Mouse (Mus musculus) testis, postnatal 14 days (tissue): ENCODE data around the gene Lsm4.

Source experiments
- DNase-seq: peaks from one replicate; pipeline ENCODE4 v3.0.0; 2021; ENCODE audit warnings: low spot score

Gene Lsm4

DNA sequence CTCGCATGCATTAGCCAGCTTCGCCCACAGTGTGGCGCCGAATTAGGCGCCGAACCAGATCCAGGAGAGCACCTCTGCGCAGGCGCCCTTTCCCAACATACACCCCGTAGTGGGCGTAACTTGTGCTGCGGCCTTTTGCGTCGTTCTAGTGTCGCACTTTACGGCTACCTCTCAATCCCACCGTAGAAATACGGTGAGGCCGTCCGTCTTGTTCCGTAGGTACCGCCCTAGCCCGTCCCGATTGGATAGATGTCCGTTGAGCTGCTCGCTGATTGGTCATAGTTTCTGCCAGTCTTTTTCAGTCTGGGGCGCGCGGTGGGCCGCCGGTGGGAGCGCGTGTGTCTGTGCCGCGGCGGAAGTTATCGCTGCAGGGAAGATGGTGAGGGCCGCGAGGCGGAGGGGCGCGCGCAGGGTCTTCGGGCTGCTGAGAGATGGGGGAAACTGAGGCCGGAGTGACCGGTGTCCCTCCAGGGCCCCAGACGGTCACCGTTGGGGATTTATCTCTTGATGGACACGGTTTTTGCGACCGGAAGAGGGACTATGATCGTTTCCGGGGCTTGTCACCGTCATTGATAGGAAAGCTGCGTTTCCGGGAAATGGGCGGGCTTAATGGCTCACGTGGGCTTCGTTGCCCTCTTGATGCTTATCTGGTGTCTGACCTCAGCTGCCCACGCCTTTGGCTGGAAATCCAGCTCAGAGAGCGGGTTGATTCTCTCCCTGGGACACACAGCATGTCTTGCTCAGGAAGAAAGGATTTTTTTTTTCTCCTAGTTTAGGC lies at the start of gene Lsm4:
Gene Lsm4 (plus strand): TSS at position 170 of the 778 bp plus-strand sequence.
- peak; percentile 98 for DNase-seq

GRCm38 (mm10) chr8:70625104-70625503 lies 47.9 kb upstream of the Lsm4 start:
- no peak for DNase-seq

GRCm38 (mm10) chr8:70627041-70627440 lies 46.0 kb upstream of the Lsm4 start:
- DNase-seq = no peak

DNA sequence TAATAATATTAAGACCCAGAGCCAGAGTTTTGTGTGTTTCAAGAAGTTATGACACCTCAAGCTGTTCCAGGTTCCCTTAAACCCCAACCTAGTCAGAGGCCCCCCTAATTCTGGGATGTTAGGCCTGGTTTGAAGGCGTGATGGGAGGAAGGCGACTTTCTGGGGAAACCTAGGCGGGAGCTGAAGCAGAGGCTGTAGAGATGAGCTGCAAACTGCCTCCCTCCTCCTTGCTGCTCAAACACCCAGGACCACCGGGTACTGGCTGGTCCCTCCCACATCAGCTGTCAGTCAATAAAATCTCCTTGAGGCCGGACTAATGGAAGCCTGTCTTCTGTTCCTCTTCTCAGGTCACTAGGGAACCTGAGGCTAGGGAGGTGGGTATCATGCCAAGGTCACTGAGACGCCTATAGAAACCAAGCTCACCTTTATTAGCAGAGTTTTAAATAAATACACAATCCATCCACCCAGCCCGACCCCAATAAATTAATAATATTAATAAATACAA lies 44.0 kb upstream of the Lsm4 start:
- no peak for DNase-seq

DNA sequence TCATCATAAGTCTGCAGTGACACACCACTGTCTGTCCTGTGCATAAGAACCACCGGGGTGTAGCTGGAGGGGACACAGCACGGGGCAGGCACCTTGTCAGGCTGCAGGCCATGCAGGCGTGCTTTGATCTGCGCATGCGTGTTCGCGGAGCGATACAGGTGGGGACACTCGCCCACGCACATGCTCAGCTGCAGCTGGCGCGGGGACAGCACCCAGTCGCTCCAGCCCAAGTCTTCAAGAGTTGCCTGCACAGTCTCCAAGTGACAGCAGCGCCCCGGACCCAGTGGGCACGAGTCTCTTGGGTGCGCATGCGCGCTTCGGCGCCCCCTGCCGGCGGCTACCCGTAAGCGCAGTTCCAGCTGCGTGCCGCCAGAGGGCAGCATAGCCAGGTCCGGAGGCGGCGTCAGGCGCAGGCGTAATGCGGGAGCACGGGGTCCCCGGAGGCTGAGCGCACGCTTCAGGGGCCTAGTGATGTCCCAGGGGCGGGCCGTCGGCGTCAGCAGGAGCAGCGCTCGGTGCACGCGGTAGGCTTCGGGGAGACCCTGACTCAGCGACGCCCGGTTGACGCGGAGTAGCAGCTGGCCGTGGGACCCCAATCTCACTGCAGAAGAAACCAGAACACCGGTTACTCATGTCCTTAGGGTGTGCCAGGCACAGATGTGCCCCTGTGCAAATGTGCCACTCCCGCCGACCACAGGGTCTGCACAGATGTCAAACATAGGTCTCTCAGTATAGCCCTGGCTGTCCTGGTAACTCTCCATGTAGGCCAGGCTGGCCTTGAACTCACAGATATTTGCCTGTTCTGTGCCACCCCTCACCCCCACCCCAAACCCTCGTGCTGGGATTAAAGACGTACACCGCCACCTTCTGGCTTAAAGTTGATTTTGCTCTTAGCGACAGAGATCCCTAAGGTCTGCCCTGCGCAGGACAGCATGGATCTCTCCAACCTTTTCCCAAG lies 43.2 kb upstream of the Lsm4 start:
- peak; percentile 89 for DNase-seq

- peak; percentile 79 for DNase-seq
Observed at GRCm38 (mm10) chr8:70630532-70631381, 42.3 kb upstream of the Lsm4 start.

- no peak for DNase-seq
Observed at GRCm38 (mm10) chr8:70631436-70631835, 41.6 kb upstream of the Lsm4 start.

DNA sequence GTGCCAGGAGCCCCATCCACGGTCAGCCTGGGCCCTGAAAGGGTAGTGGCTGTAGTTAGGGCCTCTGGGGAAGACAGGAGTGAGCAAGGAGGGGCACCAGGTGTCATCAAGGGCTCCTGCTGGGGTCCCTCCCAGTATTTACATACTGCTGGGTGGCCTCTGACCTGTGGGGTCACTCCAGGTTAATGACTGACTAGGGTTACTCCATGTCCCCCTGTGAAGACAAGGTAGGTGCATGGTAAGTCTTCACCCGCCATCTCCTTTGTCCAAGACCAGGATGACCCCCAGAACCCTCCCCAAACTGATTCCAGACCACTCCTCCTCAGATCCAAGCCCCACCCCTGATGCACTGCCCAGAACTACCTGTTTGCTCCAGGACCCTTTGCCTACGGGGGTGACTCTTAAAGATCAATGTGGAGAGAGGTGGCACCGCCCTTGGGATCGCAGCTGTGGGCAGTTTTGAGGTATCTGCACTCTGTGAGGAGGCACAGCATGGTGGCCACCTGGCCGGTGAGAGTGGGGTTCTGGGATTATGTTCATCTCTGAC lies 40.6 kb upstream of the Lsm4 start, which contains the start of gene Gdf15:
Gene Gdf15 (minus strand): TSS at position 111 of the 547 bp plus-strand sequence.
- DNase-seq = no peak

- no peak for DNase-seq
Observed at GRCm38 (mm10) chr8:70634066-70634465, 39.0 kb upstream of the Lsm4 start.

GRCm38 (mm10) chr8:70635527-70635926 lies 37.5 kb upstream of the Lsm4 start:
- no peak for DNase-seq

DNA sequence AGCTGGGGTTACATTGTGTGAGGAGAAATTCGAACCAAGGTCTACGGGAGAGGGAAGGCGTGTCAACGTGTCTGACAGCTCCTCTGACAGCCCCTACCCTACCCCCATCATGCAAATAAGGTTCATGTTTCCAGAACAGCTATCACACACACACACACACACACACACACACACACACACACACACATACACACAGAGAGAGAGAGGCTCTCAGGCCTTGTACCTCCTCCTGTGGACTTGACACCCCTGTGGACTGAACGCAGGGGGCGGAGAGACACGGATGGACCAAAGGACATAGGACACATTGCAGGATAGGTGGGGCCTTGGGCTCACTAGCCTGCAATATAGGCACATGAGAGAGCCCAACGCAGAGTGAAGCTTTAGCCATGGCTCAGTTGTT lies 36.2 kb upstream of the Lsm4 start:
- DNase-seq = no peak

GRCm38 (mm10) chr8:70638752-70639151 lies 34.3 kb upstream of the Lsm4 start:
- no peak for DNase-seq

- no peak for DNase-seq
Observed at GRCm38 (mm10) chr8:70643019-70643418, 30.0 kb upstream of the Lsm4 start.

GRCm38 (mm10) chr8:70644065-70644464 lies 29.0 kb upstream of the Lsm4 start:
- DNase-seq = no peak

DNA sequence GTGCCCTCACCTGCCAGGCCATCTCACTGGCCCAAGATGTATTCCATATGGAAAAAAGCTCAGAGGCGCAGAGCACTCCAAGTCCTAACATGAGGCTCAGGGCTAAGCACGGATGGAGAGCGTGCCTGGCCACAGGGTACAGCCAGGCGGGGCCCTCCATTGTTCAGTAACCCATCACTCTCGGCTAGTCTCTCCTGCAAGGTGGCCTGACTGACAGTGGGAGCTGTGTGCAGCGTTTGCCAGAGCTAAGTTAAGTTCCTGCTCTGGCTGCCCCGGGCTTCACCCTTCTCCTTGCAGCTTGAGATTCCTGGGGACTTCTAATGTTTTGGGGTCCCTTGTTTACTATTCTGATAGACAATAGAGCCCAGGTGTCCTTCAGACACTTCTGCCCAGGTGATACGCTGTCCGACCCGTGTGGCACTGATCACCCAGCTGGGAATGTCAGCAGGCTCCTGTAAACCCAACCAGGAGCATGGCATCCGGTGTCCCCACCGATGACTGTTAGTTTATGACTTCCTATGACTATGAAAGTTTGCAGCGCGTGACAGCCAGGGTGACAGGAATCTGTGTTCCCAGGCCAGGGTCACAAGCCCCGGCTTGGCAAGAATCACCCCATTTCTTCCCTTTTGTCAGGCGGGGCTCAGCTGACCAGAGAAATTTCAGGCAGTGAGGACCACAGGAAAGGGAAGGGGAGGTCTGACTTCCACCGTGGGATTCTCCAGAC lies 27.4 kb upstream of the Lsm4 start:
- DNase-seq = no peak

DNA sequence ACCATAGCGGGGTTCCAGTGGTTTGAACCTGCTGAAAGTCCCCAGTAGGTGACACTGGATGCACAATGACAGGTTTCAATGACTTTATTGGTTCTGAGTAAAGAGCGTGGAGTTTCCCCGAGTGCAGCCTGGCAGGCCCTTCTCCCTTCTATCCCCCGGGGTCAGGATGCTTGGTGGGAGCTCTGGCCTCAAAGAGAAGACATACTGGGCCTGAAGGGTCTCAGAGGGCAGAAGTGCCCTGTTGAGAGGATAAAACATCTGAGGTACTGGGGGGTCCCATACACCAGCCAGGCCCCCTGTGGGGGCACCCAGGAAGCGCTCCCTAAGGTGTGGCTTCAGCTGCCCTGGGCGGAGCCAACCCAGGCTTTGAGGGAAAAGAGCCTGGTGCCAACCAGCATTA lies 26.7 kb upstream of the Lsm4 start:
- no peak for DNase-seq

- no peak for DNase-seq
Observed at GRCm38 (mm10) chr8:70646775-70647174, 26.3 kb upstream of the Lsm4 start.

DNA sequence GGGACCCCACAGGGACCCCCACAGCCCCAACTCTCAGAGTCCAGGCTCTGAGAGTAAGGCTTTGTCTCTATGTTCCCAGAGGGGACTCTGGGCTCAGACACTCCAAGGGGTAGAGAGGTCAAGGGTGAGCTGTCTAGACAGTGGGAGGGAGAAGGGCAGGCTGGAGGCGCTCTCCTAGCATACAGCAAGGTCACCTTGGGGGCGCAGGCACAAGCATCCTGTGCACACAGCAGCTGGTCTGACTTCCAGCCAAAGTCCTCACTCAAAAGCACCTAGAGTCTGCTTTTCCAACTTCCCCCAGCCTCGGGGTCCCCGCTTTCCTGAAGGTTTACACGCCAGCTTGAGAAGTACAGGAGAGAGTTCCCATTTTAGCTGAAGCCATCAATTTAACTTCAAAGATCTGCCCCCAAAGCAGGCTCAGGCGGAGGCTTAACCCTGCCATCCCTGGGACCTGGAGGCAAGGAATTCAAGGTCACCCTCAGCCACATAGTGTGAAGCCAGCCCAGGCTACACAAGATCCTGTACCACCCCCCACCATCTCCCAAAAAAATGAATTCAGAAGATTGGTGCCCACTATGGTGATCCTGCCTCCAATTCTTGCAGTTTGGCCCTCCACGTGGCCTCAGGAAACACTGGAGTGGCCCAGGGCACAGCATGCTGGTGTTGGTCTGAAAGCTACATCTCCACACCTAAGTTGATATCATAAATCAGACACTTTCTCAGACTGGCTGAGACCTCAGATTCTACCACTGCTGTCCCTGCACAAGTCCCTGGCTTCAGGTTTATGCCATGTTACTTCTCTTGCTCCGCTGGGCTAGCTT lies 25.5 kb upstream of the Lsm4 start:
- no peak for DNase-seq

GRCm38 (mm10) chr8:70648164-70648442 lies 24.9 kb upstream of the Lsm4 start:
- DNase-seq = no peak

DNA sequence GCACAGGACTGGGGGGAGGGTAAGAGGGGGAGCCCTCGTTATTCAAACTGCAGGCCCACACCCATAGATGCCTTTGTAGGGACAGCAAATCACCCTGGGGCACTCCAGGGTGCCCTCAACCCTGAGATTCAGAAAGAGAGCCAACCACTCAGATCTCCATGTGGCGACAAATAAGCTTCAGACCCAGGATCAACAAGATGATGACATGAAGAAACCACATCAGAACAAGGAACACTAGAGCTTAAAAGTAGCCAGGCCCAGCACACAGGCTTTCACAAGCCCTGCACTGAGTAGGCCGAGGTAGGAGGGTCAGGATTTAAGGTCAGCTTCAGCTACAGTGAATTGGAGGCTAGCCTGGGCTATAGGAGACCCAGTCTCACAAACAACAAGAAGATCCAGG lies 24.1 kb upstream of the Lsm4 start:
- no peak for DNase-seq
